Mouse (Mus musculus) right cerebral cortex, adult 18-20 months (tissue): ENCODE measurements around the gene Galns.

Experiments
- DNase-seq: peaks from one replicate; pipeline ENCODE4 v3.0.0; 2022; ENCODE audit warnings: mixed read lengths

Galns gene

DNA sequence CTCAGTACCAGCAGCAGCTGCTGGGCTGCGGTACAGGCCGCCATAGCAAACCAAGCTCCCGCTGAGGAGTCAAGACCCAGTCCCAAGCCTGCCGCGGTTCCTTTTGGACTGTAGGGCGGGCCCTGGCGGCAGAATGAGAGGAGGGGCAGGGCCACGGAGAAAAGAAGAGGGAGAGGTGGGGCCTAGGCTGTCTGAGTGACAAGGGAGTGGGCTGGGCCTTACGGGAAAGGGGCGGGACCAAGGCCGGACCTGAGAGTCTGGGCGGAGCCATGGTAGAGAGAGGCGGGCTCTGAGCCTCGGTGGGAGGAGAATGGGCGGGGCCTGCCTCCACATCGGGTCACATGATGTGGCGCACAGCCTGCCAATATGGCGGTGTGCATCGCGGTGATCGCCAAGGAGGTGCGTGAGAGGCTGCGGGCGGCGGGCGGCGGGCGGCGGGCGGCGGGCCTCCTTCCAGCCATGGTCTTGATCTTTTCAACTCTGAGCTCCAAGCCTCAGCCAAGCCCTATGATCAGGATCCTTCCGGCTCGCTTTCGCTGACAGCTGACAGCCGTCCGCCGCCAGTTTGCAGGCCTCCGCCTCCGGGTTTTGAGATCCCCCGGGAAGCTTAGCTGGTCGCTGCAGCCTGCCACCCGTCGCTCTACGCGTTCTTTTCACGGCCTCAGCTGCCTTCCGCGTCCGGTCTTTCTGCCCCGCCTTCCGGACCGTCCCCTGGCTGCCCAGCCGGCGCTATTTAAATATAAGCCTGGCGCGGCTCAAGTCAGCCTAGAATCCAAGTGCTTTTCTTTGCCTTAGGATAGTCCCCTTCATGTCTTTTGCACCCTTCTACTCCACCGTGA is at the start of gene Galns, which contains the start of gene Trappc2l:
Gene Galns, minus strand, starts transcription at position 169 of the 839 bp plus-strand sequence.
Gene Trappc2l, plus strand, starts transcription at position 346 of the 839 bp plus-strand sequence.
- peak; percentile 96 for DNase-seq

DNA sequence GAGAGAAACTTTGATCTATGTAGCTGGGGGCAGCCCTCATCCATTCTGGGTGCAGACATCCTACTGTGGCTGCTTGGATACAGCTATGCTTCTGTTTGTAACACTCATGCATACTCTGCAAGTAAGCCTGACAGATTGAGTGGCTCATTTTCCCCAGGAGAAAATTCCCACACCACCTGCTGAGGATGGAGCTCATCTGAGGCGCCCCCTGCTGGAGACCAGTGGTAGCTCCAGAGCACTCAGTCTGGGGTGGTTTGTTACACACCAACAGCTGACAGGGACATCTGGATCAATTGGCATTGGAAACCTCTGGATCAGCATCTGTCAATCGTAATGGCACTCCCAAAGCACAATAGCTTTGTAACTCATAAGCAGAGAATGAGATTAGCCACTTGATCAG is 48.8 kb upstream of the Galns start:
- DNase-seq = no peak

DNA sequence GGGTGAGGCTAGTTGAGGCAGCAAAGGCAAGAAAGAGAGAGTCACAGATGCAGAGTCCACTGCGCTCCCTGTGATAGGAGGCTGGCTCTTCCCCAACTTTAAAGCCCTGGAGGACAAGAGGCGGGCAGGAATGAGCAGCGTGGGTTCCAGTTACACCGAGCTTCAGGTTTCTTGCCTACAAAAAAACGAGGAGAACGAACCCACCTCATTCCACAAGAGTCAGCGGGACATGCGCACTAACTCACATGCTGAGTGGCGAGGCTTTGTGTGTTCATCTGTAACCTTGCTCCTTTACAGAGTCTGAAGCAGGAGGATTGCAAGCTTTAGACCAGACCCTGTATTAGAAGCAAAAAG is 47.5 kb upstream of the Galns start:
- DNase-seq = no peak

DNA sequence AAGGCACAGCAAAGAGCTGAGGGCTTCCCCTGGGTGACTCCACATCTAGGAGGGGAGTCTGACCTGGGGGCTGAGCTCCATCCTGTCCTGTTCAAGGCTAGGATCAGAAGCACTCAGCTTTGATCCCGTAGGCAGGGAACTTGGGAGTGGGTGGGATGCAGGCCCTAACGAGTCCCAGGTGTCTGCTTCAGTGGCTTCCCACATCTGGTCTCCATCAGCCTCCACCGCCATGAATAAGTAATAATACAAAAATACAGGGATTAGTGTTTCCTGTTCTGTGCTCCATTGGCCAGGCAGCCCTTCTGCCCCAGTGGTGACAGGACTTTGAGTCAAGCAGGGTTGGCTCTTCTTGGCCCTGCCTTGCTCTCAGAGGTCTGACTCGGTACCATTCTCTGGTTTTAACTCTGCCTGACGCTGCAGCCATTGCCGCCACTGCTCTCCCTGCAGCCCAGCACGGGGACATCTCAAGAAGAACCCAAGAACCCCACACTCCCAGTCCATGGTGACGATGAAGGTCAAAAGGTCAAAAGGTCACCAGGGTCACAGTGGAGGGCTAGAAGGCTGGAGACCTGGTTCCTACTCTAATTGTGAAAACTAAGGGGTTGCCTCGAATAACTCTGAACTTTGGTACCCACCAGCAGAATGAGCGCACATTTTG is 47.0 kb upstream of the Galns start:
- no peak for DNase-seq

DNA sequence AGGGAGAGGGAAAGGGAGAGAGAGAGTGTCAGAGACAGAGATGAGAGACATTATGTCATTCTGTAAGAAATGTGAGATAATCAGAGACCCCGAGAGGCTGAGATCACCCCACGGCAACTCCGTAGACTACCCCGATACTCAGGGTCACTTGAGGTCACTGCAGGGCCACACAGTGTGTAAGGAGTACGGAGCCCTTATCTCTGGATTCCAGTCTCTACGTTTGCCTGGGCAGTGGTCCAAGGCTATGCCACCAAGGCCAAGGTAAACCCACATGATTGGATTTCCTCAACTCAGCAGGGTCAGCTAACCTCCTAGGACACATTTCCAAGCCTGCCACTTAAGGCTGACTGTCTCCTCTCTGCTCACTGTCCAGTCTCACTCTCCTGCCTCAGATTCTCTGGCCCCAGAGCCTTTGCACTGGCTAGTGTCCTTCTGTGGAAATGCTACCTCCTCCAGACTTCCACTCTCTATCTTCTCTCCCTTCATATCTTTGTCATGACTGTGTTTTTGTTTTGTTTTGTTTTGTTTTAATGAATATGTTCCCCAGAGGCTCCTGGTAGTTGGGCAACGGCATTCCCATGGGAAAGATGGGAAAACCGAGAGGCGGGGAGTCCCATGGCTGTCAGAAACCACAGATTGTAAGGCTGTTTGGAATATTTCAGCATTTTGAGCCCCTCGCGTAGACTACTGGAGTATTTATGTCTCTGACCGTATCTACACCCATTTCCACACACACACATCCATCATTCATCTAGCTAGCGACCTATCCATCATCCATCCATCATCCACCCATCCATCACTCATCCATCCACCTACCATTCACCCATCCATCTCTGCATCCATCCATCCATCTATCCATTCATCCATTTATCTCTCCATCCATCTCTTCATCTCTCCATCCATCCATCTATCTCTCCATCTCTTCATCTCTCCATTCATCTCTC is 45.1 kb upstream of the Galns start:
- no peak for DNase-seq

DNA sequence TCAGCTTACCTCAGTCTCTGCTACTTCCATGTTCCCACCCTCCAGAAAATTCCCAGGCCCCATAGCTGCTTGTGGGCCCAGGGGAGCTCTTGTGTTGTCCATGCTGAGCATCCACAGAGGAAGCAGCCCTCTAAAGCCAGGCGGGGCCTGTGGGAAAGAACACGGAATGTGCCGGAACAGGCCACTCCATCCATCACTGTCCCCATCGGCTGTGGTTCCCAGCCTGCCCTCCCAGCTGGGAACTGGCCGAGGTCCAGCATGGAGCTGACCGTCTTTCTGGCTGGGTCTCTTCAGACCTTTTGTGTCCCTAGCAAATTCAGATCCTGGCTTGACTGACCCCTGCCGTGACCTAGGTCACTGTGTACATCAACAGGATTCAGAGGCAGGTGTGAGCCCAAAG is 43.5 kb upstream of the Galns start:
- DNase-seq = no peak

DNA sequence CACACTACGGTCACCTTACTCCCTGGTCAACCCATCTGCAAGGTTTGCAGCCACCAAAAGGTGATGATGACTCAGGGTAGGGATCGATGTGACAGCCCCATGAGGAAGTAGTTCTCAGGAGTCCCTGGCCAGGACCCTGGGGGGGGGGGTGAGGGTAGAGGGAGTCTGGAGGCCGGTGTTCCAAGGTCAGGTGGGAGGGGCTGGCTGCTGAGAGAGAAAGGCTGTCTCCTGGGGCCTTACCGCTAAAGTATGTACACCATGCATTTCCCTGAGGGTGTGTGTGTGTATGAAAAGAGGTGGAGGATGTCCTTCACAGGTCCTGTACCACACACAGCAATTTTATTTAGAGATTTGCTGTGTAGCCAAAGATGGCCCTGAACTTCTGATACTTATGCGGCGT is 41.4 kb upstream of the Galns start:
- no peak for DNase-seq

DNA sequence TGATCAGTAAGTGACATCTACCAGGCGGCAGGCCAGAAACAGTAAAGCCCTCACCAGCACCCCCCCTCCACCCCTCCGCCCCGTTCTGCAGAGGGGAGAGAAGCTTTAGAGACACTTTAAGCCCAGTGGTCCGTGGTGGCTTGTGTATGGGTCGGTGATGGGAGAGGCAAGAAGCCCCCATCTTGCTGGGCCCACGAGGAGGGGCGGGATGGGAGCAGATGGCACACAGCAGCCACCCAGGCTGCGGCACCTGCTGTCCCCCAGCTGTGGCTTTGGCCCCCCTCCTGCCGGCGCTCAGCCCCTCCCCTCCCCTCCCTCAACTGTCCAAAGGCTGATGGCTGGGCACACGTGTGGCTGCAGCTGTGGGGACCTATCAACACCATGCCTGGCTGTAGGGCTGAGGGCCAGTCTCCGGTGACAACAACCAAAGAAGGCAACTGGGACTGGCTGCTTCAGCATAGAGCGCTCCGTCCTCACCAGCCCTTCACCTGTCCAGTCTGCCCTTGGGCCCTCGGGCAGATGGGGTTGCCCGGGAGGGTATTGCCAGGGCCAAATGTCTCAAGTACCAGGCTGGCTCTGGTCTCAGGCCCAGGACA is 40.2 kb upstream of the Galns start:
- DNase-seq = no peak

DNA sequence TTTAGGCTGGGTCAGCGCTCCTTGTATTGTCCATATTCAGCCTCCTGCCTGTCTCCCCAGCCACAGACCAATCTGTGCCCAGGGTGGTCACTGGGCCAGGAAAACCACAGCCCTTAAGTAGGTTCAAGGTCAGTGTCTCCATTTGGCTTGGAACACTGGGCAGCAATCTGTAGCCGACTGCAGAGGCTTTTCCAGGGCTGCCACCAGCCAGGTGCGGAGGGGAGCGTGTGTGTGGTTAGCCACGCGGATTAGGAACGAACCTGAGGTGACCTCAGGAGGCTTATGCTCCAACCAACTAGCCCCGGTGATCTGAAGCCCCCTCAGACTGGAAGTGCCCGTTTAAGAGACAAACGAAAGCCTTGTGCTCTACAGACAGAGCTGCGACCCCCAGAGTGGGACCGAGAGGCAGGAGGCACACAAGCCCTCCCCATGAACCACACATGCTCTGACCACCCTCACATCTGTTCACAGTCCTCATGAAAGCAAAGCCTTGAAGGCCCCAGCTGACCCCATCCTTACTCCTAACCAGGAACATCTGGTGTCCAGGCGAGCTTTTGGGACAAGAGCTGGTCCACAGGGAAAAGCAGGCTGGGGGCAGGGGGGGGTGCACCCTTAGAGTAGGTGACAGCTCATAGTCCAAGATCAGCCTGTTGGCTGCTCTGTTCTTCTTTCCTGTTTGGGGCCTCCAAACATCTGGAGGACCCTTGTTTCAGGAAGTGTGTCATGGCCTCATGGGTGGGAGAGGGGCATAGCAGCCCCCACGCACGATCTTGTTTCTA is 37.1 kb upstream of the Galns start:
- DNase-seq = no peak

DNA sequence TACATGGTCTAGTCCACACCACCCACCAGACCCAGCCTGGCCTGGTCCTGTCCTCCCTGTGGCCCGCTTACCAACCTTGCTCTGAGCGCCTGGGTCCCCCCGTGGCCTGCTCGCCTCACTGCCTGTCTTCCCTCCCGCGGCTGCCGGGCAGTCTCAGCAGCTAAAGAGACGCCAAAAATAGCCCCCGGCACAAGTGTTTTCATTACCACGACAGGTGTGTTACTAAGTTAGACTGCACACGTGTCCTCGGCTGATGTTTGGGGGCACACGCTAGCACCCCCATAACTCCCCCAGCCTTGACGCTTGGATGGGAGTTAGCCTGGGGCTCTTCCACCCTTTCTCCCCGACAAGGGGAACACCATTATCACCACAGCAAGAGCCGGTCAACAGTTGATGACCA is 35.1 kb upstream of the Galns start:
- no peak for DNase-seq

DNA sequence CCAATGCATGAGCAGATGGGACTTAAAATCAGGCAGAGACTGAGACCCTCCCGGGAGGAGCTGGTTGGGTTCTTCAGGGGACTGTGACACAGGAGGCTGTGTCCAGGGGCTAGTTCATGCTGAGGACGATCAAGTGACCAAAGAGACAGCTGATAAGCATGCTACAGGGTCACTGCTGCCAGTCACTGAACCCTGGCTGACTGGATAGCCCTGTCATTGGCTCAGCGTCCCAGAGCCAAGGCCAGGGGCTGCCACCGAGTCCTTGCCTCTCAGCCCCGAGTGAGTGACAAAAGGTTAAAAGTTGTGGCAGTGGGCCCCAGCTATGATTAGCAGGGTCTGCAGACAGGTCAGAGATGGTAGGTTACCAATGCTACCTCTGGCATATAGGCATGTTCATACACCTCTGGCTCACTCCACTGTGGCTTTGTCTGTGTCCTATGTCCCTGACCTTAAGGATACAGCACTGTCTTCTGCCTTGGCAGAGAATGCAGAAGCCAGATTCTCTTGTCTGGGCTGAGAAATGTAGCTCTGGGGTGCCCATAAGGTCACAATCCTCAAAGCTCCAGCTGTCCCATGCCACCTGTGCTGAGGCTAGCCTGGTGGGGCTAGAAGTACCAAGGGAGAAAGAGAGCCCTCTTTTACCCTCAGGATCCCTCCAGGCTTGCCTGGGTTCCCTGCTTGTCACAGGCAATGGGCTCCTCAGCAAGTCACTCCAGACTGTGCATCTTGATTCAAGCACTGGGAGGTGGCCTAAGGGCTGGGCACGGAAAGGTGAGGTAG is 33.1 kb upstream of the Galns start:
- no peak for DNase-seq

DNA sequence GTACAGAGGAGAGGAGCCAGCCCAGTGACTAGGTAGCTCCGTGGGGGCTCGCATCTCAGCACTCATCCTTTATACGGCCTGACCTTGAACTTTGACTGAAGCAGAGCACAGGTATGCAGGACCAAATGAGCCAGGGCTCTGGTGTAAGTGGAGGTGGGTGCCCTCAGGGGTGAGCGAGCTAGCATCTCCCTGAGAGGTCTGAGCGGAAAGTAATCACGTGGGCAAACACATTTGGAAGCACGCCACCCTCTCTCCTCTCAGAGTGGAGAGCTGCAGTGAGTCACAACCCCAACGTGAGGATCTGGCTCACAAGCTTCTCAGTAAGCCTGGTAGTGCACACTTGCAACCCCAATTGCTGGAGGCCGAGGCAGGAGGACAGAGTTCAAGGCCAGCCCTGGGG is 30.8 kb upstream of the Galns start:
- DNase-seq = peak; percentile 77

DNA sequence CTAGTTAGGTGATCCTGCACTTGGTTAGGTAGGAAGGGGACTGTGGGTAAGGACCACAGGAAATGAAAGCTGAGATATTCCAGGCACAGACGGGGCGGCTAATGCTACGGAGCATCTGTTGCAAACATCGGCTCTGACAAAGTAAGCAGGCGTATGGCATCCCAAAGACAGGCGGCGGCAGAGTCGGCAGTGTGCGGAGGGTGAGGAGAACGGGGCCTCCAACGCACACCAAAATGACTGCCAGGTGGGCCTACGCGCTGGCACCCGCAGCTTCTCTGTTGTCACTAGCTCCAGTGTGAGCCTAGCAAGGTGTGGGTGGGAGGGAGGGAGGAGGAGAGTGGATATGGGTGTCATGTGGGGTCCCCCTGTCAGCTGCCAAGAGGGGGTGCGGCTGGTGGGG is 30.1 kb upstream of the Galns start:
- DNase-seq = peak; percentile 89

DNA sequence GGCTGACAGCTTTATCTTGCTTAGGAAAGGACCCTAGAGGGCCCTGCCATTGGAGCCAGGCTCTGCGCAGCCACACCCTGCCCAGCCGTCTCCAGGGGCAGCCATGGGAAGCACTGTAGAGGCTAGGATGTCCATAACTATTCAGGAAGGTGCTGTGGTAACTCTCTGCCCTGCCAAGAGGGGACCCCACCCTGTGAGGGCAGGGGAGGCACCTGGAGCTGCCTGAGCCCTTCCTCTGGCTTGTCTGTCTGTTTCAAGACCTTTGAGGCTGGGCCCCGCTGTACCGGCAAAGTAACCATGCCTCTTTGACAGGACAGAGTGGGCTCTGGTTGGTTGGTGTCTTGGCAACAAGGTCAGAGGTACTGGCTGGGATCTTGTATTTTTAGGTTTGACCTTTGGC is 29.6 kb upstream of the Galns start:
- DNase-seq = no peak

DNA sequence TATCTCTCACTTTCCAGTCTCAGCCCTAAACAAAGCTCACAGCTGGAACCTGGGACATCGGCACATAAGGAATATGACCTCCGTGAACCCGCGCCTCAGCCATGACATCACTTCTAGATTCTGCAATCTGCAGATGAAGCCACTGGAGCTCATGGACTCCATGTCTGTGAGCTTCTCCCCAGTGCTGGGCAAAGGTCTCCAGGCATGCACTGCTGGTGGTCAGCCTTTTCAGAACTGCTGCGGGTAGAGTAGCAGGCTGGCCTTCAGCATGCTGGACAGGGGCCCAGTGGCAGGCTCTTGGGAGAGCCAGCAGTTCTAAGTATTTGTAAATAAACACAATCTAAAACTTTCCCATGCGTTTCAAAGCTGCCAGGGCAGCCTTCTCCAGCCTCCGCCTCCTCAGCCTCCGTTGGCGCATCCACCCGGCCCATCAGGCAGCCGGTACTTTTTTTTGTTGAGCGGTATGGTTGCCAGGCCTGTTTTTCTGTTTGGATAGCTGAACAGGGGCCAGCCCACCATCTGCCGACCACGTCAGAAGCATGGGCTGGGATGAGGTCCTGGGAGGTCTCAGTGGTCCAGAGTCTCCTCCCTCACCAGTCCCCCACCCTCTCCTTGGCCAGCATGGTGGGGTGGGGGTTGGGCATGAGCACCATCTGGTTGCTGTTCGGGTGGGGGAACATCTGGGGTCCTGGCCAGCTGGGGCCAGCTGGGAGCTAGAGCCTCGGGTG is 28.4 kb upstream of the Galns start:
- peak; percentile 41 for DNase-seq

DNA sequence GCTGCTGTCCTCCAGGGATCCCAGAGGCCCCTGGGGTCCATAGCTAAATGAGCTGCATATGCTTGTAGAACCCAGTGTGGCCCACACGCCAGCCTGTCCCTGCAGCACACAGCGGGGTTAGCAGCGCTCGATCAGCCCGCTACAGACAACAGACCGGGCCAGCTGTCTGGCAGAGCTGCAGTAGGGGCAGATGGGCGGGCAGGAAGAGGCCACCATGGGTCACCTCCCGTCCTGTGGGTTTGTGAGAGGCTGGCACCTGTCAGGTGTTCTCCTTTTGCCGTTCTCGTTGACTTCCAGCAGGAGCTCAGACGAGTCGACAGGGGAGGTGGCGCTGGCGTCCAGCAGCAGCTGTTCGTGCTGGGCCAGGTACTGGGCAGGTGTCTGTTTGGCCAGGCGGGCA is 27.3 kb upstream of the Galns start:
- DNase-seq = no peak

DNA sequence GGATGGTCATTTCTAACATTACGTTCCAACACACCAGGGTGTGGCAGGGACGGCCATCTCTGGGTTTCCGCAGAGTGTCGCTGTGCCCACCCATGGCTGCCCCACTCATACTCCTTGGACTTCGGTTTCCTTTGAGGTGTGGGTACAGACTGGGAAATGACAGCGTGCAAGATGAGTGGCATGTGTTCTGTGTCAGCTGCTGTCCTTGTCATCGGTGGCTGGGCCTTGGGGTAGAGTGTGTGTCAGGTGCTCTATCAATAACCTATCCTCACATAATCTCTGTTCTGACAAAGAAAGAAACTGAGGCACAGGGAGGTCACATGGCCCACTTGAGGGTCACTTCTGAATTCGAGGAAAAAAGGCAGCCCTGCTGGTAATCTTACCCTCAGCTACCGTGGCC is 26.0 kb upstream of the Galns start:
- DNase-seq = no peak

DNA sequence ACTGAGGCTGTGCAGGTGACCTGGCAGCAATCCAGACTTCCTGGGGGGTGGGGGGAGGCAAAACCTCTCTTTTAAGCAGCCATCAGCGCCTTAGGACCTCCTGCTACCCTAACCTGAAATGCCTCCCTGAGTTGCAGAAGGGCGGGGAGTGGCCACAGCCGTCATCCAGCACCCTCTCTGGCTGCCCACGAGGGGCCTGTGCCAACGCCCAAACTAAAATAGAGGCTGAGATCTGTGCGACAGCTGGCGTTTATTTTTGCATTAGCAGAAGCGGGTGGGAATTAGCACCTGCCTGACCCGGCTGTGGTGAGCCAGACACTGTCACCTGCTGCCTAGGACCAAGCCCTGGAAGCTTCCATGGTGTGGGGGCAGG is 25.5 kb upstream of the Galns start:
- peak; percentile 44 for DNase-seq

DNA sequence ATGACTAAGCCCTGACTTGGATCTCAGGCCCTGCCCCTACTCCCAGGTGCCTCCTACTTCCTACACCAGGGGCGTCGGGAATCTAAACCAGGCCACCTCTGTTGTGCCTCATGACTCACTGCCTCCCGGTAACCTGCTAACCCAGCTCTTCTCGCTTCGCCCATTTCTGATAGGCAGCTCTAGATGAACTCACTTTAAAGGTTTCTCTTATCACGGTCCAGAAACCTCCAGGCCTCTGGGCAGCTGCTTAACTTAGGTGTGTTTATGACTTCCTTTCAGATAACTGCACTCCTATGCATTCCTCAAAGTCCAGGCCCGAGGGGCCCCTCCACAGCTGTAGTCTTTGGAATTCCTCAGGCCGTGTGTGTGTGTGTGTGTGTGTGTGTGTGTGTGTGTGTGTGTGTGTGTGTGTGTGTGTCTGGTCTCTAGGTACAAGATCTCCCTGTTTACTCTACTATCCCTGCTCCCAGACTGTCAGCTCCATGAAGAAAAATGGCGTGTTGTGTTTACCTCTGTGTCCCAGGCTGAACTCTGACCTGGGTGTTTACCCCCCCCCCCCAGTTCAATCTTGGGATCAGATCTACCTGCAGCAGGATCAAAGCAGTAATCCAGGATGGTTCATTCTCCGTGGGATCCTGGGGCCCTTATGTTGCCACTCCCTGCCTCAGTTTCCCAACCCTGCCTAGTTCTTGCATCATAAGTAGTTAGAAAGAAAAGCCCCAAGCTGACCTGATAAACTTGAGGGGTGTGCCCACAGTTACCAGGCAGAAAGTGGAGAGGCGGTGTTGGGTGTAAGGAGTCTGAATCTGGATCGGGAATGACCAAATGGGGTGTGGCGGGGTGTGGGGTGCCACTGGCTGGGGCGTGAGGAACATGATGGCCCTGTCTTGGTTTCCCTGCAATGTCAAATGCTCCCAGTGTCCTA is 24.9 kb upstream of the Galns start:
- no peak for DNase-seq

DNA sequence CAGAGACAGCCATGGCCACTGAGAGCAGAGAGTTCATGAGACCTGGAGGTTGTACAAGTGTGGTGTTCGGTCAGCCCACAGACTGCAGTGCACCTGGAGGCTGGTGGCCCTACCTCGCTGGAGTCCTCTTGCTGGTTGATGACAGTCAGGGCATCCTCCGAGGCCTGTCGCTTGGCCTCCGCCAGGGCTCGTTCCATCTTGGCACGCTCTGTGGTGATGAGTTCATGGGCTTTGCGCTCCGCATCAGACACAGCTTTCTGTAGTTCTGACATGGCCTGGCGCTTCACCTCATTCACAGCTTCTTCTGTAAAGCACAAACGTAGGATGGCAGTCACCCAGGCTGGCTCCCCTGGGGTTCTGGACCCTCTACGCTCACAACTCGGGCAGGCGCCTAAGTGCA is 21.9 kb upstream of the Galns start:
- DNase-seq = no peak
